Mouse (Mus musculus) ES-Bruce4 (cell line): ENCODE measurements at regions not wholly inside any gene's neighbourhood (a gene's known extent, or its start where the extent isn't known, plus 50 kb on each side); places are given as distances from the start of the nearest gene placed in this dataset.

ENCODE experiments used
- H3K27ac ChIP-seq: 2 replicates; pipeline ENCODE4 v1.5.1; 2012; ENCODE audit warnings: low read length, inconsistent platforms; ENCODE audit not compliant: insufficient read depth
- H3K27me3 ChIP-seq: 2 replicates; pipeline ENCODE4 v1.6.1; 2012; ENCODE audit warnings: mild to moderate bottlenecking, low read length, inconsistent platforms; ENCODE audit not compliant: control insufficient read depth, poor library complexity, insufficient read depth, severe bottlenecking
- H3K36me3 ChIP-seq: 2 replicates; pipeline ENCODE4 v1.6.1; 2012; ENCODE audit warnings: inconsistent platforms, mild to moderate bottlenecking, low read length, moderate library complexity; ENCODE audit not compliant: control insufficient read depth, poor library complexity, insufficient read depth, severe bottlenecking
- H3K4me1 ChIP-seq: one replicate; pipeline ENCODE4 v1.8.1; 2011; ENCODE audit warnings: low read length; ENCODE audit not compliant: control insufficient read depth, insufficient read depth
- H3K4me3 ChIP-seq: 2 replicates; pipeline ENCODE4 v1.5.1; 2011; ENCODE audit warnings: low read depth, mild to moderate bottlenecking, low read length
- H3K9ac ChIP-seq: 2 replicates; pipeline ENCODE4 v1.6.1; 2012; ENCODE audit warnings: low read depth, mild to moderate bottlenecking, inconsistent platforms; ENCODE audit not compliant: poor library complexity, severe bottlenecking
- H3K9me3 ChIP-seq: replicated peaks from 2 replicates; pipeline ENCODE4 v1.6.1; 2012; ENCODE audit warnings: mild to moderate bottlenecking, low read length, inconsistent platforms; ENCODE audit not compliant: control insufficient read depth, poor library complexity, insufficient read depth, severe bottlenecking
- CTCF ChIP-seq: IDR thresholded peaks from one replicate; pipeline ENCODE4 v1.8.1; 2011; ENCODE audit warnings: low read depth, low read length
- EP300 ChIP-seq: IDR thresholded peaks from 2 replicates; pipeline ENCODE4 v1.6.1; 2011; ENCODE audit warnings: low read depth, low read length; ENCODE audit not compliant: insufficient read depth
- POLR2A ChIP-seq: IDR thresholded peaks from one replicate; pipeline ENCODE4 v1.8.1; 2011; ENCODE audit warnings: low read length; ENCODE audit not compliant: insufficient read depth

GRCm38 (mm10) chr5:111660447-111660846, 73.3 kb upstream of the Gm26897 start:
- H3K27ac ChIP-seq, result no peak overlapping the region
- no peaks in the 10 kb centered on the region for H3K4me1 ChIP-seq
- no peaks in the 10 kb centered on the region for H3K9me3 ChIP-seq
- H3K9ac ChIP-seq, result no peak overlapping the region
- no peaks in the 10 kb centered on the region for H3K36me3 ChIP-seq
- H3K4me3 ChIP-seq, result no peak overlapping the region
- no peak for TF ChIP-seq CTCF
- no peak for TF ChIP-seq EP300
- no peak for TF ChIP-seq POLR2A
- H3K27me3 ChIP-seq, result no peaks in the 10 kb centered on the region

- Histone ChIP-seq H3K36me3 (no peaks in the 10 kb centered on the region), H3K9ac (no peak overlapping the region), H3K4me1 (no peaks in the 10 kb centered on the region), H3K27ac (no peak overlapping the region), H3K4me3 (no peak overlapping the region), H3K27me3 (no peaks in the 10 kb centered on the region), H3K9me3 (no peaks in the 10 kb centered on the region)
- TF ChIP-seq CTCF (no peak), POLR2A (no peak), EP300 (no peak)
Observed at GRCm38 (mm10) chr5:111660968-111661367, 72.8 kb upstream of the Gm26897 start.

- Histone ChIP-seq H3K27ac (no peak overlapping the region), H3K27me3 (no peaks in the 10 kb centered on the region), H3K9me3 (no peaks in the 10 kb centered on the region), H3K4me3 (no peak overlapping the region), H3K4me1 (no peaks in the 10 kb centered on the region), H3K36me3 (no peaks in the 10 kb centered on the region), H3K9ac (no peak overlapping the region)
- no peak for TF ChIP-seq EP300
- TF ChIP-seq CTCF, result no peak
- no peak for TF ChIP-seq POLR2A
Observed at GRCm38 (mm10) chr5:111661971-111662370, 71.8 kb upstream of the Gm26897 start.

- no peaks in the 10 kb centered on the region for H3K4me1 ChIP-seq
- no peak overlapping the region for H3K4me3 ChIP-seq
- no peak overlapping the region for H3K9ac ChIP-seq
- H3K36me3 ChIP-seq, result no peaks in the 10 kb centered on the region
- no peaks in the 10 kb centered on the region for H3K27me3 ChIP-seq
- H3K27ac ChIP-seq, result no peak overlapping the region
- 0 out of 2 replicates have a peak, but pooled peaks cover 3% of the 10 kb centered on the region for H3K9me3 ChIP-seq
- no peak for TF ChIP-seq POLR2A
- TF ChIP-seq EP300, result no peak
- TF ChIP-seq CTCF, result no peak
Observed at GRCm38 (mm10) chr5:111663831-111664230, 69.9 kb upstream of the Gm26897 start.

GRCm38 (mm10) chr5:111665406-111665805, 68.3 kb upstream of the Gm26897 start:
- no peak overlapping the region for H3K9ac ChIP-seq
- no peak overlapping the region for H3K4me3 ChIP-seq
- no peaks in the 10 kb centered on the region for H3K27me3 ChIP-seq
- TF ChIP-seq EP300, result no peak
- TF ChIP-seq CTCF, result no peak
- TF ChIP-seq POLR2A, result no peak
- H3K9me3 ChIP-seq, result 0 out of 2 replicates have a peak, but pooled peaks cover 5% of the 10 kb centered on the region
- H3K4me1 ChIP-seq, result no peaks in the 10 kb centered on the region
- H3K27ac ChIP-seq, result no peak overlapping the region
- no peaks in the 10 kb centered on the region for H3K36me3 ChIP-seq

- Histone ChIP-seq H3K9me3 (0 out of 2 replicates have a peak, but pooled peaks cover 5% of the 10 kb centered on the region), H3K36me3 (no peaks in the 10 kb centered on the region), H3K4me3 (no peak overlapping the region), H3K4me1 (no peaks in the 10 kb centered on the region), H3K27me3 (no peaks in the 10 kb centered on the region), H3K9ac (no peak overlapping the region), H3K27ac (no peak overlapping the region)
- no peak for TF ChIP-seq CTCF
Observed at GRCm38 (mm10) chr5:111666007-111666406, 67.7 kb upstream of the Gm26897 start.
